Mouse (Mus musculus) ES-E14 (cell line): ENCODE results near the gene Dram2.

Experiments used
- HCFC1 ChIP-seq: IDR thresholded peaks from 2 replicates; pipeline ENCODE4 v1.6.1; 2012; ENCODE audit warnings: low read length, inconsistent platforms, borderline replicate concordance; ENCODE audit not compliant: insufficient read depth
- ZNF384 ChIP-seq: IDR thresholded peaks from 2 replicates; pipeline ENCODE4 v1.6.1; 2012; ENCODE audit warnings: low read depth, low read length, inconsistent platforms

DNA sequence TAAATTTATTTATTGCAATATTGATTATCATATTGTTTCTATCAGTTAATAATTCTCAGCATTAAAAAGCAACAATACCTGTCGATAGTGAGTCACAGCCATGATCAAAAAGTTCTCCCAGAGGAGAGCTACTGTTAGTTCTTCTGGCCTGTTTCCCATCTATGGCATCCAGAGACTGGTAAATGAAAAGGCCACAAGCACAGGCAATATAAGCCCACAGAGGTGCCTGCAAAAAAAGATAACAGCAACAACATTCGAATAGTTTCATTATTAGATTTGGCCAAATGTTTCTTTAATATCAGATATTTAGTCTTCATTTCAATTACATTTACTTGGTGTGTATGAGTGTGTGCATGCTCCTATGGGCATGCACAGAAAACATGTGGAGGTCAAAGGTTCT lies 14.3 kb upstream of the Dram2 start:
- no peak for TF ChIP-seq HCFC1
- no peak for TF ChIP-seq ZNF384
